Comparison of ENCODE assay signal across 9 mouse cellular contexts in the genomic region with DNA sequence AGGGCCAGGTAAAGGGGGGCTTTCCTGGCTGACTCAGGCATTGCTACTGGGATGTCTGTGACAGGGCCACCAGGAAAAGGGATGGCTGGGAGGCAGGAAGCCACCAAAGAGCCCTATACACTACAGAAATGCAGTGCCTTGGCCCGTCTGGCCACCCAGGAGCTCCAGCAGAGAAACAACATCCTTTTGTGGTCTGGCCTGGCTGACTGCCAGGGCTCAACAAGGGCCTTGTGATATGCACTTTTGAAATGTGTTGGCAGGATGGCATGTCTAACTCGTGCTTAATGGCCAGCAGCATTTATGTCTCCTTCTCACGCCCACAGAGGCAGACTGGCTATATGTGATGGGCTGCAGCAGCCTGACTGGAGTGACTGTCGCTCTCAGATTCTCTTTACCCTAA.
DNase-seq lines count a peak whose midpoint lies in the region; ATAC-seq and TF ChIP-seq lines count a peak whose summit lies in the region.
"Had no signal": no experiment of that assay in that cellular context is flagged by ENCODE, and none has a peak within 500 bp of the region (broad histone marks: within the 10 kb centered on the region; RNA-seq: fewer than 3 reads in every experiment).

No protein-coding gene starts in this region.

- no peak overlapping the region for H3K27ac ChIP-seq in liver, postnatal 0 days (ENCODE audit: low read depth)
- H3K27ac ChIP-seq in liver, embryonic 12.5 days: no peak overlapping the region
- peak overlapping the region; percentile 58; the same call in 1 of the 2 replicates for H3K27ac ChIP-seq in hindbrain, embryonic 14.5 days

- DNase-seq in liver, postnatal 0 days: peak; percentile 35
- peak; percentile 42 for DNase-seq in adipocyte (ENCODE audit: low spot score)
- peak; percentile 83 for DNase-seq in fibroblast of lung, adult 2 months (ENCODE audit: low read depth)
- DNase-seq in hindbrain, embryonic 14.5 days (ENCODE audit: low spot score): peak; percentile 67
- DNase-seq in lung, postnatal 36 days: peak; percentile 93
- peak; percentile 32 to 49 for DNase-seq in spleen, postnatal 36 days (ENCODE audit: low spot score in 2 of 2)
- no peak for DNase-seq in urinary bladder, postnatal 25 days (ENCODE audit: low spot score)

- TF ChIP-seq EP300 in liver, postnatal 0 days (IDR thresholded peaks at IDR 0.05; ENCODE audit: low read depth): no peak

- no peaks in the 10 kb centered on the region for H3K9me3 ChIP-seq in liver, postnatal 0 days (ENCODE audit: low read length)
- no peaks in the 10 kb centered on the region for H3K9me3 ChIP-seq in liver, embryonic 12.5 days (replicated peaks)
- H3K9me3 ChIP-seq in hindbrain, embryonic 14.5 days (ENCODE audit: control insufficient read depth, low read length): no peaks in the 10 kb centered on the region

- no peaks in the 10 kb centered on the region for H3K27me3 ChIP-seq in liver, postnatal 0 days (ENCODE audit: insufficient read depth, low read length)
- H3K27me3 ChIP-seq in liver, embryonic 12.5 days (replicated peaks): no peaks in the 10 kb centered on the region; the same call in 1 of the 2 replicates
- no peaks in the 10 kb centered on the region for H3K27me3 ChIP-seq in hindbrain, embryonic 14.5 days (ENCODE audit: control insufficient read depth, insufficient read depth, low read length)

- 24% methylated on average over 4 of the region's 4 CpGs for WGBS in liver, postnatal 0 days (ENCODE audit: insufficient replicate concordance)
- 32% methylated on average over 4 of the region's 4 CpGs for WGBS in liver, embryonic 12.5 days (ENCODE audit: insufficient replicate concordance)
- 23% methylated on average over 4 of the region's 4 CpGs for WGBS in hindbrain, embryonic 14.5 days

- H3K4me3 ChIP-seq in liver, postnatal 0 days (ENCODE audit: low read depth, low read length): no peak overlapping the region
- H3K4me3 ChIP-seq in liver, embryonic 12.5 days: no peak overlapping the region
- H3K4me3 ChIP-seq in hindbrain, embryonic 14.5 days (replicated peaks; ENCODE audit: low read length): no peak overlapping the region
- H3K4me3 ChIP-seq: erythroblast, embryonic 14.5 days had no signal

- no peak for TF ChIP-seq CTCF in liver, postnatal 0 days (IDR thresholded peaks at IDR 0.05; ENCODE audit: low read depth)

- no peaks in the 10 kb centered on the region for H3K4me1 ChIP-seq in liver, postnatal 0 days (ENCODE audit: insufficient read depth)
- H3K4me1 ChIP-seq in liver, embryonic 12.5 days: 0 out of 2 replicates have a peak, but pooled peaks cover 10% of the 10 kb centered on the region
- H3K4me1 ChIP-seq in hindbrain, embryonic 14.5 days (replicated peaks; ENCODE audit: control insufficient read depth, insufficient read depth, low read length): peaks cover 26% of the 10 kb centered on the region

- no peak overlapping the region for H3K9ac ChIP-seq in liver, postnatal 0 days (replicated peaks)
- no peak overlapping the region for H3K9ac ChIP-seq in liver, embryonic 12.5 days
- no peak overlapping the region for H3K9ac ChIP-seq in hindbrain, embryonic 14.5 days

- peak; percentile 40; the same call in 1 of the 2 replicates for ATAC-seq in liver, postnatal 0 days
- ATAC-seq in liver, embryonic 12.5 days: no peak
- ATAC-seq in hindbrain, embryonic 14.5 days (ENCODE audit: low FRiP score): peak; percentile 68

- H3K4me2 ChIP-seq in liver, postnatal 0 days (ENCODE audit: low read depth, low read length): no peak overlapping the region
- no peak overlapping the region for H3K4me2 ChIP-seq in liver, embryonic 12.5 days
- H3K4me2 ChIP-seq in hindbrain, embryonic 14.5 days (replicated peaks): no peak overlapping the region

- H3K36me3 ChIP-seq in liver, postnatal 0 days (replicated peaks; ENCODE audit: insufficient read depth, low read length): no peaks in the 10 kb centered on the region
- no peaks in the 10 kb centered on the region for H3K36me3 ChIP-seq in liver, embryonic 12.5 days
- H3K36me3 ChIP-seq in hindbrain, embryonic 14.5 days (replicated peaks; ENCODE audit: control insufficient read depth, insufficient read depth): no peaks in the 10 kb centered on the region
